Mouse (Mus musculus) thymus, postnatal 25 days (tissue): Measurements from ENCODE around the gene Pank4.

Experiments
- DNase-seq: peaks from one replicate; pipeline ENCODE4 v3.0.0; 2022

The Pank4 gene

GRCm38 (mm10) chr4:154963901-154964580, at the start of gene Pank4:
Gene Pank4 (plus strand): TSS chr4:154964123.
- peak; percentile 85 for DNase-seq

GRCm38 (mm10) chr4:154914252-154914651, 49.7 kb upstream of the Pank4 start:
- no peak for DNase-seq

- DNase-seq: no peak
Observed at GRCm38 (mm10) chr4:154914707-154915106, 49.2 kb upstream of the Pank4 start.

GRCm38 (mm10) chr4:154915286-154915685, 48.6 kb upstream of the Pank4 start:
- no peak for DNase-seq

- DNase-seq: no peak
Observed at GRCm38 (mm10) chr4:154916662-154917061, 47.3 kb upstream of the Pank4 start.

- no peak for DNase-seq
Observed at GRCm38 (mm10) chr4:154922291-154922690, 41.6 kb upstream of the Pank4 start.

GRCm38 (mm10) chr4:154922931-154923330, 41.0 kb upstream of the Pank4 start:
- no peak for DNase-seq

GRCm38 (mm10) chr4:154925413-154925812, 38.5 kb upstream of the Pank4 start:
- peak; percentile 75 for DNase-seq

GRCm38 (mm10) chr4:154926969-154927898, 36.7 kb upstream of the Pank4 start:
- peak; percentile 59 for DNase-seq

- peak; percentile 65 for DNase-seq
Observed at GRCm38 (mm10) chr4:154927899-154928337, 36.0 kb upstream of the Pank4 start.

- no peak for DNase-seq
Observed at GRCm38 (mm10) chr4:154928395-154929087, 35.4 kb upstream of the Pank4 start, which contains the start of gene Tnfrsf14. Gene Tnfrsf14 (minus strand): TSS chr4:154928563.

- DNase-seq: no peak
Observed at GRCm38 (mm10) chr4:154929088-154929660, 34.7 kb upstream of the Pank4 start.

GRCm38 (mm10) chr4:154933306-154933907, 30.5 kb upstream of the Pank4 start:
- DNase-seq: no peak

GRCm38 (mm10) chr4:154934800-154935199, 29.1 kb upstream of the Pank4 start:
- DNase-seq: no peak

GRCm38 (mm10) chr4:154935788-154936187, 28.1 kb upstream of the Pank4 start:
- peak; percentile 75 for DNase-seq

GRCm38 (mm10) chr4:154936542-154937255, 27.2 kb upstream of the Pank4 start:
- peak; percentile 72 for DNase-seq

- DNase-seq: no peak
Observed at GRCm38 (mm10) chr4:154937746-154938145, 26.2 kb upstream of the Pank4 start.

GRCm38 (mm10) chr4:154940156-154940555, 23.8 kb upstream of the Pank4 start:
- no peak for DNase-seq

GRCm38 (mm10) chr4:154941831-154942230, 22.1 kb upstream of the Pank4 start:
- no peak for DNase-seq

GRCm38 (mm10) chr4:154942632-154943322, 21.1 kb upstream of the Pank4 start:
- DNase-seq: no peak
